Mouse (Mus musculus) hindbrain, postnatal 0 days (tissue): Measurements from ENCODE around the gene 1810010H24Rik. TPM values are rescaled to one million over a fixed set of nuclear protein-coding genes. Genes with fewer than 3 reads are reported as not detected.
"Not testable (repeated sequence)": the region's sequence is repeated elsewhere in the genome, so short reads cannot be mapped to it uniquely, and the experiment has no call there.

ENCODE experiments used
- ATAC-seq: fragments of 200-750 bp; cut with Nextera tagmentation; 2 replicates; pipeline ENCODE4 v1.8.0; 2017; ENCODE audit warnings: mild to moderate bottlenecking, moderate TSS enrichment, moderate library complexity
- DNase-seq: peaks from one replicate; pipeline ENCODE4 v3.0.0-alpha.2; 2015; ENCODE audit warnings: low spot score
- H3K27ac ChIP-seq: fragments of 300-500 bp; sonication (generic); 2 replicates; pipeline ENCODE4 v1.5.1; 2014; ENCODE audit warnings: mild to moderate bottlenecking
- H3K27me3 ChIP-seq: fragments of 300-500 bp; sonication (generic); 2 replicates; pipeline ENCODE4 v1.6.1; 2014; ENCODE audit warnings: low read length, mixed read lengths; ENCODE audit not compliant: insufficient read depth
- H3K36me3 ChIP-seq: fragments of 300-500 bp; sonication (generic); 2 replicates; pipeline ENCODE4 v1.6.1; 2014; ENCODE audit warnings: low read length, mixed read lengths; ENCODE audit not compliant: insufficient read depth
- H3K4me1 ChIP-seq: fragments of 300-500 bp; sonication (generic); 2 replicates; pipeline ENCODE4 v1.6.1; 2014; ENCODE audit warnings: antibody characterized with exemption, low read length, mixed read lengths; ENCODE audit not compliant: insufficient read depth
- H3K4me2 ChIP-seq: fragments of 300-500 bp; sonication (generic); 2 replicates; pipeline ENCODE4 v1.6.1; 2014; ENCODE audit warnings: low read depth, mild to moderate bottlenecking, low read length, moderate library complexity, mixed read lengths
- H3K4me3 ChIP-seq: fragments of 300-500 bp; sonication (generic); 2 replicates; pipeline ENCODE4 v1.5.1; 2014; ENCODE audit warnings: low read length
- H3K9ac ChIP-seq: fragments of 300-500 bp; sonication (generic); replicated peaks from 2 replicates; pipeline ENCODE4 v1.6.1; 2014; ENCODE audit warnings: mild to moderate bottlenecking, low read length, moderate library complexity, mixed read lengths
- H3K9me3 ChIP-seq: fragments of 300-500 bp; sonication (generic); 2 replicates; pipeline ENCODE4 v1.6.1; 2016; ENCODE audit warnings: low read length, mixed read lengths
- CTCF ChIP-seq: IDR thresholded peaks from 2 replicates; pipeline ENCODE4 v1.5.1; 2016; ENCODE audit warnings: antibody characterized with exemption, control low read depth, low read depth
- WGBS: fragments of 180-500 bp; shearing (Covaris S2); extraction: QIAGEN DNeasy Blood & Tissue Kit; methylation state at CpG from one replicate; pipeline ENCODE4 v1.1.7; 2014; 5-methylcytosine and 5-hydroxymethylcytosine counted together
- polyA plus RNA-seq: library from polyadenylated mRNA; unstranded; fragments of >200 nt; fragmentation: Nextera tagmentation; extraction: Ambion mirVana; gene quantifications from 2 replicates; pipeline ENCODE4 v1.2.1, GENCODE M21; 2015
- total RNA-seq: library from RNA; depleted of rRNA; stranded (reverse); fragments of >200 nt; gene quantifications from 2 replicates; pipeline ENCODE4 v1.2.3, GENCODE M21; 2014; rRNA removed

1810010H24Rik gene
- total RNA-seq, result 6.8 and 9.7 TPM in 2 replicates
- 10.6 and 12.0 TPM in 2 replicates for polyA plus RNA-seq

DNA sequence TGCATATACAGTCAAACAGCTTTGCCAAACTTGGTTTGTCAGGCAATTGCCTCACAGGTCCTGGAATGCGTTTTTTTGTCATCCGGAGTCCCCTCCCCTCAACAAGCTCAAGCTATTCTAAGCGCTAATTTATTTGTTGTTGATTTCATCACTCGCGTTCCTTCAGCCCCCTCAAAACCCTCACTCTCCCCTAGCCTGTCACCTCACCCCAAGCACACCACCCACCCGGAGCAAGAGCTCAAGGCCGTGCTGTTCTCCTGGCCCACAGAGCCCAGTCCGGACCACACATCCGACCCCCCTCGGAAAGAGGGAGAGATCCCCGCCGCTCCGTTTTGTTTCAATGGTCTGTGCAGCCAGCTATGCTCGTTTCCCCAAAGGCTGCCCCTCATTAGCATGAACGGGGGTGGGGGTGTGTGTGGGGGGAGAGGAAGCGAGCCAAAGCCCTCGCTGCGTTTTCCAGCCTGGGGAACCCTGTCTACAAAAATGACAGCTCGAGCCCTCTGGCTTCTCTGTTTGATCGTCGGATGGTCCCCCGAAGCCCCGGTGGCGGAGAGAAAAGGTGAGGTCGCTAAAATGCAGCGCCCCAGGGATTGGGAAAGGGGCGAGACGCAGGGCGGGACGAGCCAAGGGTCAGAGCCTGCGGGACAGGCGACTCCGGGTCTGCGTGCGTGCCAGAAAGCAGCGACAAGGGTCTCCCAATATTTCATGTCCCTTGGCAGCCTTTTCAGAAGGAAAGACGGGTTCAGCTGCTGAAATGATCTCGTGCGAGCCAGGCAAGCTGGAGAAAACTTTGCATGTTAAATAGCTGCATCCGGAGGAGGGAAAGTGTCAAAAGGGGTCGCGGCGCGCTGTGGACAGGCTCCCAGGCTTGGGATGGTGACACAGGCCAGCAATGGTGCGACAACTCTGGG, at the start of gene 1810010H24Rik:
Gene 1810010H24Rik (plus strand): TSS at position 271 of the 911 bp plus-strand sequence.
- Histone ChIP-seq H3K4me3 (peak within 1 kb of the TSS; percentile 63), H3K9ac (peak within 1 kb of the TSS; percentile 62), H3K9me3 (no peaks in the 10 kb centered on the region), H3K4me2 (peak within 1 kb of the TSS; percentile 97), H3K27me3 (no peaks in the 10 kb centered on the region), H3K27ac (peak within 1 kb of the TSS; percentile 79), H3K4me1 (peaks cover 8% of the 10 kb centered on the region; the same call in 1 of the 2 replicates), H3K36me3 (no peaks in the 10 kb centered on the region)
- ATAC-seq (peak; percentile 16; the same call in 1 of the 2 replicates), DNase-seq (peak; percentile 69)
- TF ChIP-seq CTCF, result no peak
- 1% methylated on average over 45 of the region's 45 CpGs for WGBS

DNA sequence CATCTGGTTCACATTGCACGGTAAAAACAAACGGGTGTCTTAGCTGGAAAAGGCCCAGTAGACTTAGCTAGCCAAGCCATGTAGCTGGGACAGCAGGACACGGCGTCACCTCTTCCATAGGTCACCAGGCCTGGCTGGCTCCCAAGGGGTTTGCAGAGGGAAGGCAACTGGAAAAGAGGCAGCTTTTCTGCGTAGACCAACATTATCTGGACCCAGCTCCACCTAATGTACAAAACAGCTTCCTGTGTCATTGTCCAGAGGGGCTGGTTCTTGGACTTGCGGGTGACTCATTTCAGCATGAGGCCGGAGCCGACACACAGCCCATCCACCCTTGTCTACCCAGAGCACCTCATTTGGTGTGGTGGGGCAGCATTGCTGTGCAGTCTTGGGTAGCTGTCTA, 49.3 kb upstream of the 1810010H24Rik start:
- 72% methylated on average over 8 of the region's 8 CpGs for WGBS

DNA sequence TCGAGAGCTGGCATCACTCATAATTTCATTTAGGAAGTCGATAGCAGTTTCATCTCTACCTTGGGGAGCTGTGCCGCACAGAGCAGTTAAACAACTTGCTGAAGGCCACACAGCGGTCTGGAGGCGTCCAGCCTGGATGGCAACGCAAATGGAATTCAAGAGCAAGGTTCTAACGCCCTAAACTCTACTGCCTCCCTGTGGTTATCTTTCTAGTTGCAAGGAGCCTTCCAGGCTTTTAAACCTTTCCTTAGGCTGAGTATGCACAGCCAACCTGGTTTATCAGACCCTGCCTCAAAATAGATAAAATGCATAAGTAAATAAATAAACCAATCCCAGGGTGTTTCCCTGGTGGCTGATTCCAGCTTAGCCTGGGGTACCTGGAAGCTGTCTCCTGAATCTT, 45.0 kb upstream of the 1810010H24Rik start:
- peak; percentile 82 for TF ChIP-seq CTCF
- Histone ChIP-seq H3K4me3 (no peak overlapping the region), H3K4me1 (peaks cover 5% of the 10 kb centered on the region; the same call in 1 of the 2 replicates), H3K27me3 (no peaks in the 10 kb centered on the region), H3K4me2 (no peak overlapping the region), H3K9me3 (no peaks in the 10 kb centered on the region), H3K27ac (no peak overlapping the region), H3K9ac (no peak overlapping the region), H3K36me3 (no peaks in the 10 kb centered on the region)
- WGBS, result 22% methylated on average over 7 of the region's 7 CpGs
- ATAC-seq (no peak), DNase-seq (peak; percentile 83)

More for the DNA sequence above, 49.3 kb upstream of the 1810010H24Rik start:
- Histone ChIP-seq H3K4me3 (no peak overlapping the region), H3K27me3 (no peaks in the 10 kb centered on the region), H3K4me2 (no peak overlapping the region), H3K27ac (no peak overlapping the region), H3K4me1 (peaks cover 5% of the 10 kb centered on the region; the same call in 1 of the 2 replicates), H3K9me3 (no peaks in the 10 kb centered on the region), H3K36me3 (no peaks in the 10 kb centered on the region), H3K9ac (no peak overlapping the region)
- ATAC-seq (no peak), DNase-seq (no peak)
- TF ChIP-seq CTCF, result no peak

DNA sequence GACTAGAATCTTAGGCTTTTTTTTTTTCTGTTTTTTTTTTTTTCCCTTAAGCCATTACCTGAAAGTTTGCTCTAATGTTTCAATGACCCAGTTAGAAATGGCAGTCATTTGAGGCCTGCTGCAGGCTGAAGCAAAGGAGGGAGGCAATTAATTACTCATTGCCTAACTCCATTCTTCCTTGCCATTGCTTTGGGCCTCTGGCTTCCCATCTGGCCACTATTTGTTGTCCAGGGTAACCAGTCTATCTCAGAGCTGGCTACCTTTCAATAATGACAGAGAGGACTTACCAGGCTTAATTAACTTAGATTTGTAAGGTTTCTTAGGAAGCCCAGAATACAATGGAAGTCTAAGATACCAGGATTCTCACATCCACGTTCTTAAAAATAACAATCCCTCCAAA, 43.7 kb upstream of the 1810010H24Rik start:
- DNase-seq, result peak; percentile 43
- no peak for TF ChIP-seq CTCF

GRCm38 (mm10) chr11:106982351-106982750, 43.1 kb upstream of the 1810010H24Rik start:
- DNase-seq (no peak), ATAC-seq (no peak)
- Histone ChIP-seq H3K4me2 (no peak overlapping the region), H3K4me1 (no peaks in the 10 kb centered on the region), H3K9me3 (no peaks in the 10 kb centered on the region), H3K27ac (no peak overlapping the region; the same call in 1 of the 2 replicates), H3K36me3 (no peaks in the 10 kb centered on the region), H3K4me3 (no peak overlapping the region), H3K9ac (no peak overlapping the region), H3K27me3 (no peaks in the 10 kb centered on the region)
- WGBS, result 65% methylated on average over 5 of the region's 5 CpGs
- no peak for TF ChIP-seq CTCF

More for the DNA sequence above, 43.7 kb upstream of the 1810010H24Rik start:
- ATAC-seq, result no peak
- Histone ChIP-seq H3K4me1 (no peaks in the 10 kb centered on the region), H3K4me2 (no peak overlapping the region), H3K27me3 (no peaks in the 10 kb centered on the region), H3K4me3 (no peak overlapping the region), H3K36me3 (no peaks in the 10 kb centered on the region), H3K27ac (no peak overlapping the region; the same call in 1 of the 2 replicates), H3K9me3 (no peaks in the 10 kb centered on the region), H3K9ac (no peak overlapping the region)
- 24% methylated on average over 1 of the region's 1 CpGs for WGBS

- not testable (repeated sequence) for H3K27me3 ChIP-seq, H3K9me3 ChIP-seq, H3K9ac ChIP-seq, ATAC-seq, DNase-seq, H3K4me2 ChIP-seq, H3K36me3 ChIP-seq, H3K4me1 ChIP-seq, H3K27ac ChIP-seq, H3K4me3 ChIP-seq
- WGBS, result 77% methylated on average over 8 of the region's 9 CpGs
Observed at GRCm38 (mm10) chr11:106985979-106986604, 39.4 kb upstream of the 1810010H24Rik start.
